Mouse (Mus musculus) heart, embryonic 12.5 days (tissue): ENCODE data around the gene B3gnt2. TPM values are rescaled to one million over a fixed set of nuclear protein-coding genes. Genes with fewer than 3 reads are reported as not detected.
"Not testable (repeated sequence)": the region's sequence is repeated elsewhere in the genome, so short reads cannot be mapped to it uniquely, and the experiment has no call there.

ENCODE experiments used
- ATAC-seq: fragments of 200-750 bp; cut with Nextera tagmentation; 2 replicates; pipeline ENCODE4 v1.8.0; 2017; ENCODE audit warnings: moderate TSS enrichment, moderate library complexity; ENCODE audit not compliant: insufficient number of reproducible peaks, low FRiP score
- H3K27ac ChIP-seq: fragments of 300-500 bp; sonication (generic); 2 replicates; pipeline ENCODE4 v1.5.1; 2016; ENCODE audit warnings: mild to moderate bottlenecking, moderate library complexity; ENCODE audit not compliant: poor library complexity, severe bottlenecking
- H3K27me3 ChIP-seq: fragments of 300-500 bp; sonication (generic); replicated peaks from 2 replicates; pipeline ENCODE4 v1.6.1; 2016; ENCODE audit warnings: mild to moderate bottlenecking, moderate library complexity
- H3K36me3 ChIP-seq: fragments of 300-500 bp; sonication (generic); 2 replicates; pipeline ENCODE4 v1.6.1; 2016; ENCODE audit warnings: mild to moderate bottlenecking, moderate library complexity
- H3K4me1 ChIP-seq: fragments of 300-500 bp; sonication (generic); replicated peaks from 2 replicates; pipeline ENCODE4 v1.6.1; 2016; ENCODE audit warnings: mild to moderate bottlenecking
- H3K4me2 ChIP-seq: fragments of 300-500 bp; sonication (generic); 2 replicates; pipeline ENCODE4 v1.6.1; 2016; ENCODE audit warnings: mild to moderate bottlenecking, moderate library complexity
- H3K4me3 ChIP-seq: fragments of 300-500 bp; sonication (generic); 2 replicates; pipeline ENCODE4 v1.5.1; 2016; ENCODE audit warnings: mild to moderate bottlenecking
- H3K9ac ChIP-seq: fragments of 300-500 bp; sonication (generic); 2 replicates; pipeline ENCODE4 v1.6.1; 2016; ENCODE audit warnings: mild to moderate bottlenecking, moderate library complexity
- H3K9me3 ChIP-seq: fragments of 300-500 bp; sonication (generic); replicated peaks from 2 replicates; pipeline ENCODE4 v1.6.1; 2016; ENCODE audit warnings: mild to moderate bottlenecking, moderate library complexity
- WGBS: fragments of 180-500 bp; shearing (Covaris S2); methylation state at CpG from one replicate; pipeline ENCODE4 v1.1.7; 2016; 5-methylcytosine and 5-hydroxymethylcytosine counted together
- polyA plus RNA-seq: library from polyadenylated mRNA; unstranded; fragments of >200 nt; fragmentation: Nextera tagmentation; extraction: Ambion mirVana; gene quantifications from 2 replicates; pipeline ENCODE4 v1.2.1, GENCODE M21; 2016

Gene B3gnt2
- polyA plus RNA-seq, 1 experiment from 2014 or later = 3.3 TPM

DNA sequence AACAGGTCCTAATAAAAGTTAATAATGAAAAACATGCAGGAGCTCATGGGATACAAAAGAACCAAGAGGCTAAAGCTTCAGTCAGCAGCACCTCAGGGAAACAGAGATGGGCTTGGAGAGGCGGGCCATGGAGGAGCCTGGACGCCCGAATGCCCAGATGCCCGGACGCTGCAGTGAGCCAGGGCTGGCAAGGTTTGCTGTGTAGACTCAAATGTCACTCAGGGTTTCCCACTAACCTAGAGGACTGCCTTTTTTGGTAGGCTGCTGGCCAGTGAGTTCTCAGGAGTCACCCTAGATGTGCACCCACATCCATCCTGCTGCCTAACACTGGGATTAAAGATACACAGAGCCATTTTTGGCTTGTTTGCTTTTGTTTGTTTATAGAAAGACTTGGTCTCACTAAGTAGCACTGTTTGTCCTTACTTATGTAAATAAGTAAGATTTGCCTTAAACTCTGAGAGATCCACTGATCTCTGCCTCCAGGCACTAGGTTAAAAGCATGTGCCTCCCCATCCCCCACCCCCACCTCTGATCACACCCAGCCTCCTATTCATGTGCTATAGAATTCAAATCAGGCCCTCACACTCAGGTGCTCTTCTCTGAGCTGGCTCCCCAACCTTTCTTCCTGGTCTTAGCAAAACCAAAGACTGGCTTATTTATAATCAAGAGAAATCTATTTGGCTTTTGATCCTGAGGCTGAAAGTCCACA lies 117.0 kb downstream of the B3gnt2 start:
- Histone ChIP-seq H3K9ac (no peak overlapping the region), H3K4me1 (no peaks in the 10 kb centered on the region), H3K36me3 (no peaks in the 10 kb centered on the region), H3K9me3 (peaks cover 16% of the 10 kb centered on the region), H3K27ac (no peak overlapping the region), H3K4me2 (no peak overlapping the region), H3K4me3 (no peak overlapping the region), H3K27me3 (no peaks in the 10 kb centered on the region)
- WGBS = 82% methylated on average over 5 of the region's 5 CpGs
- ATAC-seq = no peak

DNA sequence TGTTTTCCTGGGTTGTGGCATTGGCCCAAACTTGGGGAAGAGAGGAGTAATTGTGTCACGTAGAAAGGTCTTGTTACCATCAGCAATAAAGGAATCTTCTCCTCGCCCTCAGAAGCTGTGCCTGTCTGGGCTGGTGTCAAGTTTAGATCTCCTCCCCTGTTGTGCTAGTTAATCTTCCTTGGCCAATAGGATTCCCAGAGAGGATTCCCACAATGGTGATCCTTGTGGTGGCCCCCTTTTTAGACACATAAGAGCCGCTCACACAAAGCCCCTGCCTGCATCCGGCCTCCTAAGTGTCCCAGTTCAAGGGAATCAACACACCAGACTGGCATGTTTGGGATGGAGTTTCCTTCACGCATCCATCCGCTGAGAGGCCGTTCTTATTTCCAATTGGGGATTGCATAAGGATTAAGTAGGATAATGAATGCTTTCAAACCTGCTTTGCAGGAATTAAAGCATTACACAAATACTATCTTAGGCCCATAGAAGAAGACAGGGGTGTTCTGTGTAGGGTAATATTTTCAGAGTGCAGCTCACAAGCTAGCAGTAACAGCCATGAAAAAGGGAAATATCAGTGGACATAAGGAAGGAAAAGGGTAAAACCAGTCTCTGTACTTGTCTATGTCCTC lies 118.6 kb downstream of the B3gnt2 start:
- no peaks in the 10 kb centered on the region for H3K27me3 ChIP-seq
- H3K9ac ChIP-seq = no peak overlapping the region
- WGBS = 61% methylated on average over 7 of the region's 7 CpGs
- H3K9me3 ChIP-seq = peaks cover 16% of the 10 kb centered on the region
- no peak overlapping the region for H3K27ac ChIP-seq
- H3K4me2 ChIP-seq = no peak overlapping the region
- no peak overlapping the region for H3K4me3 ChIP-seq
- no peaks in the 10 kb centered on the region for H3K4me1 ChIP-seq
- no peaks in the 10 kb centered on the region for H3K36me3 ChIP-seq
- ATAC-seq = no peak

DNA sequence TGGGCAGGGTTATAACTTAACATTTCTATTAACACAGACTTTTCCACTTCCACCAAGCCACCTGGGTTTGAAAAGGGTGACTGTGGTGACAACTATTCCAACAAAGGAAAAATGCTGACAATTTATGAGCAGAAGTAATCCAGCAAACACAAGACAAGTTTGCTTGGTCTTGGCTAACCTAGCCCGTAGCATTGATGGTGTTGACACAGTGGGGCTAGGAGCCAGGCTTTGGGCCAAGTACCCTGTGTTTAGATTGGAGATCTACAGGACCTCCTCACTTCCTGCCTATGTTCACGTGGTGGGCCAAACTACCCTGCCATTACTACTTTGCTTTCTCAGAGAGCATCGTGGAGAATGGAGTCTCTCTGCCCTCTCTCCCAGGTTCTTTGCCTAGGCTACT lies 119.3 kb downstream of the B3gnt2 start:
- no peak overlapping the region for H3K4me2 ChIP-seq
- 56% methylated on average over 3 of the region's 3 CpGs for WGBS
- H3K9ac ChIP-seq = no peak overlapping the region
- no peaks in the 10 kb centered on the region for H3K36me3 ChIP-seq
- H3K27ac ChIP-seq = no peak overlapping the region
- peaks cover 13% of the 10 kb centered on the region for H3K9me3 ChIP-seq
- no peak for ATAC-seq
- H3K27me3 ChIP-seq = no peaks in the 10 kb centered on the region
- H3K4me1 ChIP-seq = no peaks in the 10 kb centered on the region
- H3K4me3 ChIP-seq = no peak overlapping the region

DNA sequence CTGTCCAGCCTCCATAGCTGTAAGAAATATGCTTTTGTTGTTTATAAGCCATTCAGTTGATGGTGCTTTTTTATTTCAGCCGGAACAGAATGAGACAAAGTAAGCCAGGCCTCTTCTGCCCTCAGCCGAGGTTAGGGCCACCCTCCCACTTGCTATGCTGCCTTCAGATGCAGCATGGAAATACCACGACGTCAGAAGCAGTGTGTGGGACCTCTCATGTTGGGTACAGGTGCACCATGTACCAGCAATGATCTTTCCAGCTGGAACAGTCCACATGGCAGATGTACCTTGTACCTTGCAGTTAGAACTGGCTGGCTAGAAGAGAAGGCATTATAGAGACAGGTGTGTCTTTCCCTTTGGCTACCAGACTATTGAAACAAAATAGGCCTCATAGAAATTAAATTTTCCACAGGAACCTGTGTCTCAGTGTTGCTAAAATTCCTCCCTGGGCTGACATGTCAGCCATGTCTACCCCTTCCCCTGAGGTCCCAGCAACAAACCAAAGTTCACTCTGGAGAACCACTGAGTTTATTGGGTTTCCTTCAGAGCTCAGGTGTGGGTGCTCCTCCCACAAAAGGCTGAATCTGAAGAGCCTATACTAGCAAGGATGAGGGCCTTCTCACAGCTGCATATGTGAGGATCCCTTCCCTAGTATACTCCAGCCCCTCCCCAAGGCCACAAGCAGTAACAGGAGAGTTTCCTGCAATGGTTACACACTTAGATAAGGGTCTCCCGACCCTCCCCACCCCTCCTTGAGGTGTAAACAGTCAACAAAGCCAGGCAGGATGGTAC lies 121.1 kb downstream of the B3gnt2 start:
- ATAC-seq = no peak
- Histone ChIP-seq H3K4me3 (no peak overlapping the region), H3K27ac (no peak overlapping the region), H3K4me1 (no peaks in the 10 kb centered on the region), H3K27me3 (no peaks in the 10 kb centered on the region), H3K4me2 (no peak overlapping the region), H3K9me3 (0 out of 2 replicates have a peak, but pooled peaks cover 7% of the 10 kb centered on the region), H3K9ac (no peak overlapping the region), H3K36me3 (no peaks in the 10 kb centered on the region)
- 62% methylated on average over 5 of the region's 5 CpGs for WGBS

DNA sequence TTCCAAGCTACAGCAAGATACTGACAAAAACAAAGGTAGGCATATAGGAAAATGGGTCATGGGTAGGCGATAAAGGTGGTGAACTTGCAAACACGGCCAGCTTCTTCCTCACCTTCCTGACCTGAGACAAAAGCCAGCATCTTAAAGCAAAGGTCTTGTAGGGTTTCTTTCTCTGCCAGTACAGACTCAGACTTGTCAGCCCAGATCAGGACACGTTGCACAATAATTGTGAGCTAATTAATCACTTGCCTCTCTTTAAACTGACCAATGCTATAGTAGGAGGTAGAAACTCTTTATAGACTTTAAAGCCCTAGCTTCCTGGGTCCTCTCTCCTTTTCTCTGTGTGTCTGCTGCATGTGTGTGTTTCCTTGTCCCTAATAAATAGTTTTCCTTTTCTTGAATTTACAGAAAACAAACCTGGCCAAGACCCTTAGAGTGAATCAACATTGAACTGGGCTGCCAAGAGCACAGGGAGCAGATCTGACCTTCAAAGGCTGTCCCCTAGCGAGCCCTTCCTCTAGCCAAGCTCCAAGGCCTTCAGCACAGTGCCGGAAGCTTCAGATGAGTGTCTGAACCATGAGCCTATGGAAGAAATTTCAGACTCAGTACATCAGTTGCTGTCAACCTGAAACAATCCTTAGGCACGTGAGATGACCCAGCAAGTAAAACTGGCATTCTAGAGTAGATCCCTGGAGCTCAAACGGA lies 124.1 kb downstream of the B3gnt2 start:
- H3K9me3 ChIP-seq = 0 out of 2 replicates have a peak, but pooled peaks cover 7% of the 10 kb centered on the region
- H3K9ac ChIP-seq = no peak overlapping the region
- H3K27ac ChIP-seq = no peak overlapping the region
- H3K36me3 ChIP-seq = no peaks in the 10 kb centered on the region
- H3K27me3 ChIP-seq = no peaks in the 10 kb centered on the region
- no peaks in the 10 kb centered on the region for H3K4me1 ChIP-seq
- no peak for ATAC-seq
- 78% methylated on average over 7 of the region's 7 CpGs for WGBS
- H3K4me2 ChIP-seq = no peak overlapping the region
- no peak overlapping the region for H3K4me3 ChIP-seq

DNA sequence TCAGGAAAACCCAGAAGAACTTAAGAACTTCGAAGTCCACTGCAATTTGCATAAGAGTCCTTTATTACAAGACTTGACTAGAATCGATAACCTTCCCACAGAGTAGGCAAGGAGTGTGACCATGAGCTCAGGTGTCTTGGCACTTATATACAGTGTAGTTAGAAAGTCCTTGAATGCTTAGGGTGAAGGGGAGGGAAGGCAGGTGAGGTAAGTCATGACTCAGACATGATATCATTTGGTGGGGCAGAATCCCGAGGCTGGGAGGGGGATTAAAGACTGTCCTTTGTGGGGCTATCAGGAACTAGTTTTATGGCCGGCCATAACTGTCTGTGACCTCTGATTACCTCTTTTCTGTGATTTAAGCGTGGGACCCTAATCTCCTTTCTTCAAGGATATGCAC lies 125.6 kb downstream of the B3gnt2 start:
- H3K4me2 ChIP-seq, H3K4me1 ChIP-seq, ATAC-seq, H3K36me3 ChIP-seq, H3K9me3 ChIP-seq, H3K9ac ChIP-seq, H3K27me3 ChIP-seq, H3K27ac ChIP-seq, H3K4me3 ChIP-seq: not testable (repeated sequence)
- WGBS = 73% methylated on average over 5 of the region's 5 CpGs

DNA sequence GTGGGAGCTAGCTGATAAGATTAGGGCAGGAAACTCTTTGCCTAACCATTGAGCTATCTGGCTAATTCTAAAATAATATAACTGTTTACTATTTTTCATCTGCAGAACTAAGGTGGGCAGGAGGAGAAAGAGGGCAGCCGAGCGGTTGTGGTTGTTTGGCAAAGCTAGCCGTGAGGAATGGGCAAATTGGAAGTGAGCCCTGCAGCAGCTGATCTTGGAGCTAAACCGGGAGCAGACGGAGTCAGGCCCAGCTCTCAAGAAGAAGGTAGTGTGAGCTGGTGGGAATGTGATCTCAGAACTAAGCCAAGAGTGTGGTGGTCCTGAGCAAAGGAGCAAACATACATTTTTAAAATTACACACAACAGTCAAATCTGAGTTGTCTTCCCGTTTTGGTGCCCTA lies 126.8 kb downstream of the B3gnt2 start:
- 88% methylated on average over 6 of the region's 6 CpGs for WGBS
- Histone ChIP-seq H3K27me3 (no peaks in the 10 kb centered on the region), H3K9me3 (0 out of 2 replicates have a peak, but pooled peaks cover 7% of the 10 kb centered on the region), H3K4me2 (no peak overlapping the region), H3K36me3 (no peaks in the 10 kb centered on the region), H3K4me1 (no peaks in the 10 kb centered on the region), H3K4me3 (no peak overlapping the region), H3K9ac (no peak overlapping the region), H3K27ac (no peak overlapping the region)
- ATAC-seq = no peak

DNA sequence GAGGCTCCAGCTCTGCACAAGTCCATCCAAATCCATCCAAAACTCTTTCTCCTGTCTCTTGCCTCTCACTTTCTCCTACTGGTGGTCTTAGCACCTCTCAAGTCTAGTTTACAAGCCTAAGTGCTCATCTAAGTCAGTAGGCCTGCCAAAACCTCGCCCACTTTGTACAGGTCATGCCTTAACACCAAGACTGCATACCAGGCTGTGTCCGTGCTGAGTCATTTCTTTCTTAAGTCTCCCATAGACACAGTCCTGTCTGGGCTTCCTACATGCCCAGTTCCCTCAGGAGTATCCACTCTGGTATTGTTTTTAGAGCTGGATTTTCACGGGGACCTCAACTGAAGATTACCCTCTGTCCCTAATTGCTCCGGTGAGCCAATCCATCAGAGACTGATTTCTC lies 127.9 kb downstream of the B3gnt2 start:
- no peak overlapping the region for H3K4me3 ChIP-seq
- H3K27me3 ChIP-seq = no peaks in the 10 kb centered on the region
- no peak overlapping the region for H3K4me2 ChIP-seq
- 81% methylated on average over 4 of the region's 4 CpGs for WGBS
- H3K27ac ChIP-seq = no peak overlapping the region
- H3K36me3 ChIP-seq = no peaks in the 10 kb centered on the region
- 0 out of 2 replicates have a peak, but pooled peaks cover 7% of the 10 kb centered on the region for H3K9me3 ChIP-seq
- H3K9ac ChIP-seq = no peak overlapping the region
- no peak for ATAC-seq
- no peaks in the 10 kb centered on the region for H3K4me1 ChIP-seq

DNA sequence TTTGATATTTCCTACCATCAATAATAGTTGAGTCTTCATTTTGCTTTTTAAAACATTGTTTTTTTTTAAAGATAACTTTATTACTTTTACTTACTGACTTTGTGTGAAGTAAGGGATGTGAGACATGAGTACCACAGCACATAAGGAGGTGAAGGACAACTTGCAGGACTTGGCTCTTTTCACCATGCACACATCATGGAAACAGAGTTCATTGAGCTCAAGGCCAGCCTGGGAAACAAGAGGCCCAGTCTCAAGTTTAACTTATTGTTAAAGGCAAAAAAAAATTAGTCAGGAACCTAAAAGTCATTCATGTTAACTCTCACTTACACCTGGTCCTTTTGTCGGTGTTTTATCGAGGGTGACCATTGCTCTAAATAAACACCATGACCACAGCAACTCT lies 137.7 kb downstream of the B3gnt2 start:
- H3K4me3 ChIP-seq = no peak overlapping the region
- 0 out of 2 replicates have a peak, but pooled peaks cover 13% of the 10 kb centered on the region for H3K9me3 ChIP-seq
- no peaks in the 10 kb centered on the region for H3K36me3 ChIP-seq
- H3K27ac ChIP-seq = no peak overlapping the region
- H3K9ac ChIP-seq = no peak overlapping the region
- no peaks in the 10 kb centered on the region for H3K4me1 ChIP-seq
- H3K27me3 ChIP-seq = no peaks in the 10 kb centered on the region
- H3K4me2 ChIP-seq = no peak overlapping the region
- no peak for ATAC-seq
- WGBS = 90% methylated on average over 2 of the region's 2 CpGs

DNA sequence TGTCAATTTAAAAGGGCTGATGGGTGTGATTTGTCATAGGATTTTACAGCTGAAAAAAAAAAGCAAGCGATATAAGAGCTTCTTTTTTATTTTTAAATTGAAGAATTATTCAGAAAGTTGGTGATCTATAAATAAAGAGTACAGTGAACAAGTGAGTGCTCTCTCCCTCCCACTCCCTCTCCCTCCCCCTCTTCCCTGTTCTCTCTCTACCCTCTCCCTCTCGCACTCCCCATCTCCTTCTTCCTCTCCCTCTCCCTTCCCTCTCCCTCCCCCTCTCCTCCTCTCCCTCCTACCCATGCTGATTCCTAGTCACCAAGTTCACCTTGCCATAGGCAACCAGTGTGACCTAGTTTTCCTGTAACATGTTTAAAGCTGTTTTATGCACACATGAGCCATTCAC lies 140.7 kb downstream of the B3gnt2 start:
- 0 out of 2 replicates have a peak, but pooled peaks cover 13% of the 10 kb centered on the region for H3K9me3 ChIP-seq
- H3K4me2 ChIP-seq = no peak overlapping the region
- WGBS = 63% methylated on average over 2 of the region's 2 CpGs
- no peaks in the 10 kb centered on the region for H3K36me3 ChIP-seq
- H3K27me3 ChIP-seq = no peaks in the 10 kb centered on the region
- H3K27ac ChIP-seq = no peak overlapping the region
- H3K4me1 ChIP-seq = no peaks in the 10 kb centered on the region
- no peak overlapping the region for H3K4me3 ChIP-seq
- no peak overlapping the region for H3K9ac ChIP-seq
- ATAC-seq = no peak

DNA sequence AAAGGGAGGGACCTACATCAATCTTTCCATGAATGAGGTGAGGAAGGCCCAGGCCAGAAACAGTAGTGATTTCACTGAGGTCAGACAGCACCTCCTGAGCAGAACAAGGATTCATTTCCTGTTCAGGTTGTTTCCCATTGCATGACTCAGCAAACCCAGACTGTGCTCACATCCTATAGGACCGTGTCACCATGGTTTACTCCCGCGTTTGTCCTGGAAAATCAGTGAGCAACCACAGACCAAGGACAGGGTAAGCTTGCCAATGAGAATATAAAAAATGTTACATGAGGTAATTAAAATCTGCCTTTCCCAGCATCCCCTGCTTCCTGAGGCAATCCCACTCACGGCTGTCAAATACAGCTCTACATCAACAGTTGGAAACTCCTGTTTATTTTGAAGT lies 141.2 kb downstream of the B3gnt2 start:
- WGBS = 60% methylated on average over 4 of the region's 4 CpGs
- no peaks in the 10 kb centered on the region for H3K27me3 ChIP-seq
- H3K36me3 ChIP-seq = no peaks in the 10 kb centered on the region
- 0 out of 2 replicates have a peak, but pooled peaks have one; percentile 61 for ATAC-seq
- H3K27ac ChIP-seq = no peak overlapping the region
- no peaks in the 10 kb centered on the region for H3K4me1 ChIP-seq
- H3K9ac ChIP-seq = no peak overlapping the region
- no peak overlapping the region for H3K4me3 ChIP-seq
- no peak overlapping the region for H3K4me2 ChIP-seq
- 0 out of 2 replicates have a peak, but pooled peaks cover 13% of the 10 kb centered on the region for H3K9me3 ChIP-seq
